Mouse (Mus musculus) right cerebral cortex, postnatal 25 days (tissue): Measurements from ENCODE around the gene Tmem9b.
A peak's percentile ranks its signal among the peaks of the same experiment; 100 is the strongest.

Source experiments
- DNase-seq: peaks from one replicate; pipeline ENCODE4 v3.0.0; 2022

Gene Tmem9b

GRCm38 (mm10) chr7:109734806-109735205 lies 17.9 kb downstream of the Tmem9b start:
- DNase-seq = no peak

GRCm38 (mm10) chr7:109731626-109732025 lies 21.0 kb downstream of the Tmem9b start, which contains the start of gene Ascl3:
Ascl3 (minus strand) TSS chr7:109731726.
- DNase-seq = no peak

- no peak for DNase-seq
Measured at GRCm38 (mm10) chr7:109723697-109724096, 29.0 kb downstream of the Tmem9b start, which contains the start of gene BC051019. BC051019 (minus strand) TSS chr7:109723850.

GRCm38 (mm10) chr7:109723114-109723513 lies 29.6 kb downstream of the Tmem9b start:
- no peak for DNase-seq

- no peak for DNase-seq
Measured at GRCm38 (mm10) chr7:109722618-109723017, 30.1 kb downstream of the Tmem9b start.

- no peak for DNase-seq
Measured at GRCm38 (mm10) chr7:109719286-109719685, 33.4 kb downstream of the Tmem9b start.

GRCm38 (mm10) chr7:109713434-109713982 lies 39.2 kb downstream of the Tmem9b start:
- DNase-seq = no peak

- DNase-seq = no peak
Measured at GRCm38 (mm10) chr7:109712198-109712597, 40.5 kb downstream of the Tmem9b start.

- no peak for DNase-seq
Measured at GRCm38 (mm10) chr7:109710069-109710468, 42.6 kb downstream of the Tmem9b start.

- DNase-seq = no peak
Measured at GRCm38 (mm10) chr7:109708961-109709382, 43.7 kb downstream of the Tmem9b start.

- DNase-seq = peak; percentile 23
Measured at GRCm38 (mm10) chr7:109707023-109707785, 45.5 kb downstream of the Tmem9b start.

- DNase-seq = no peak
Measured at GRCm38 (mm10) chr7:109704461-109704860, 48.2 kb downstream of the Tmem9b start.

- DNase-seq = no peak
Measured at GRCm38 (mm10) chr7:109704016-109704377, 48.7 kb downstream of the Tmem9b start.

- DNase-seq = peak; percentile 91
Measured at GRCm38 (mm10) chr7:109703190-109704015, 49.3 kb downstream of the Tmem9b start, which contains the start of the genes St5 and Akip1. St5 (minus strand) TSS chr7:109703605. Akip1 (plus strand) TSS chr7:109703690.

- no peak for DNase-seq
Measured at GRCm38 (mm10) chr7:109702721-109703120, 50.0 kb downstream of the Tmem9b start.

- DNase-seq = no peak
Measured at GRCm38 (mm10) chr7:109700213-109700612, 52.5 kb downstream of the Tmem9b start.

GRCm38 (mm10) chr7:109695339-109695726 lies 57.3 kb downstream of the Tmem9b start:
- DNase-seq = no peak

GRCm38 (mm10) chr7:109694576-109695338 lies 57.9 kb downstream of the Tmem9b start:
- DNase-seq = no peak

GRCm38 (mm10) chr7:109690961-109691360 lies 61.7 kb downstream of the Tmem9b start:
- no peak for DNase-seq

- no peak for DNase-seq
Measured at GRCm38 (mm10) chr7:109690101-109690500, 62.6 kb downstream of the Tmem9b start.

- DNase-seq = no peak
Measured at GRCm38 (mm10) chr7:109686585-109687128, 66.0 kb downstream of the Tmem9b start.
